Mouse (Mus musculus) liver, embryonic 14.5 days (tissue): ENCODE results near the gene Ces2g.

Source experiments
- CTCF ChIP-seq: IDR thresholded peaks from 2 replicates; pipeline ENCODE4 v1.5.1; 2016; ENCODE audit warnings: antibody characterized with exemption, low read depth, control low read depth
- EP300 ChIP-seq: IDR thresholded peaks from 2 replicates; pipeline ENCODE4 v1.6.1; 2016; ENCODE audit warnings: antibody characterized with exemption, low read depth

GRCm38 (mm10) chr8:104927301-104927700 lies 34.2 kb upstream of the Ces2g start:
- TF ChIP-seq CTCF, result no peak
- TF ChIP-seq EP300, result no peak
